Mouse (Mus musculus) liver, adult 2 months (tissue): ENCODE data around the gene Cnn2.

Source experiments
- CTCF ChIP-seq: fragments of 200-500 bp; IDR thresholded peaks from 2 replicates; pipeline ENCODE4 v1.5.1; 2011; ENCODE audit warnings: low read depth, low read length, control low read depth
- POLR2A ChIP-seq: fragments of 200-500 bp; IDR thresholded peaks from 2 replicates; pipeline ENCODE4 v1.6.1; 2011; ENCODE audit warnings: low read length, control low read depth; ENCODE audit not compliant: insufficient read depth; ENCODE audit errors: extremely low read depth

- TF ChIP-seq CTCF: no peak
- TF ChIP-seq POLR2A: no peak
These were observed 19.2 kb upstream of the Cnn2 start for GRCm38 (mm10) chr10:79969124-79969568.
